Mouse (Mus musculus): ENCODE measurements around the gene Spon1.

- TF ChIP-seq CTCF (IDR thresholded peaks at IDR 0.05) (no peak), EP300 (IDR thresholded peaks at IDR 0.05) (no peak)
These were observed 71.4 kb downstream of the Spon1 start for GRCm38 (mm10) chr7:113837151-113837550.
